Mouse (Mus musculus) R1 (cell line): ENCODE measurements around the gene Cyp26b1.

ENCODE experiments used
- DNase-seq: peaks from one replicate; pipeline ENCODE4 v3.0.0-alpha.2; 2018; ENCODE audit warnings: low read depth, low spot score

Cyp26b1 gene

DNA sequence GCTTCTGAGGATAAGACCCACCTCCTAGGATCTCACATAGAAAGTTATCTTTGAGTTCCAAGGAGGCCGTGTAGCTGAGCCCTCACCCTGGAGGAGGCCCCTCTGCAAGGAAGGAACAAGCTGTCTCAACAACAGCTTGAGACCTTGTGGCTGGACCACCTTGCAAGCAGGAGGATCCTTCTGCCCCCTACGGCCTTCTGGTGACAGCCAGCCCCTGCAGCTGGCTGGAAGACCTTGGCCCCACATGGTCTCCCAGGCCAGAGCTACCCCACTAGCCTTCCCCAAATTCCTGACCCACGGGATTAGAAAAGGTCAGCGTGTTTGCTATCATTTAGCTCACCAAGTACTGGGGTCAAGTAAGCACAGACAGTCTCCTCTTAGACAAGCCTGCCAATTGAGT, 30.8 kb downstream of the Cyp26b1 start:
- no peak for DNase-seq

DNA sequence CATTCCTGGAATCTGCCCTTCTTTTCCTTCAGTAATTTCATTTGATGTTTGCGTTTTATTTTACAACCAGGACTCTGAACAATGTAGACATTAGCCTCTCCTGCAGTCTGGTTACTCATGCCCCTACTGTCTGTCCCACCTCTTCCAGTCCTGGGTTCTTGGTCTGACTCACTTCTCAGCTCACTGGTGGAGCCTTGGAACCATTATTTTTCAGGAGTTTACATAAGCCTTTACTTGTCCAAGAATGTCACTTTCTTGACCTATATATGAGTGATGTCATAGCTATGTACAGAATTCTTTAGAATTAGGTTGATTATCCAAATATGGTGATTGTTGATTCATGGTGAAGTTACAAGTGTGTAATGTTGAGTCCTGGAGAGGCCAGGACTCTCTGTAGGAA, 32.5 kb downstream of the Cyp26b1 start:
- DNase-seq: no peak

GRCm38 (mm10) chr6:84549852-84550437, 43.8 kb downstream of the Cyp26b1 start:
- no peak for DNase-seq

DNA sequence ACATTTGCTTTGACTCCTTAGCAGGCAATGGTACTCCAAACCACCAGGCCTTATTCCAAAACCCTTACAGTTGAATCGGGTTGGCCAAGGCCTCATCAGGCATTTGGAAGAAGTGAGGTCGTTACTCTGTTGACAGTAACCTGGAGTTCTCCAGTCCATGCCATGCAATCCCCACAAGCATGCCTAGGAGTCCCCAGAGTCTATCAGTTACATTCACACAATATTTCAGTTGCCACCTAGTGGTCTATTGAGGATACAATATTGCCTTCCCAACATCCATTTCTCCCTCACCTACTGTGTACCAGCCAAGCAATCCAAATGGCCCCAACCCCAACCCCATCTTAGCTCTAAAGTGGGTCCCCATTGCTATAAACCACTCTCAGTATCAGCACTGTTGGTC, 48.3 kb downstream of the Cyp26b1 start:
- peak; percentile 33 for DNase-seq

DNA sequence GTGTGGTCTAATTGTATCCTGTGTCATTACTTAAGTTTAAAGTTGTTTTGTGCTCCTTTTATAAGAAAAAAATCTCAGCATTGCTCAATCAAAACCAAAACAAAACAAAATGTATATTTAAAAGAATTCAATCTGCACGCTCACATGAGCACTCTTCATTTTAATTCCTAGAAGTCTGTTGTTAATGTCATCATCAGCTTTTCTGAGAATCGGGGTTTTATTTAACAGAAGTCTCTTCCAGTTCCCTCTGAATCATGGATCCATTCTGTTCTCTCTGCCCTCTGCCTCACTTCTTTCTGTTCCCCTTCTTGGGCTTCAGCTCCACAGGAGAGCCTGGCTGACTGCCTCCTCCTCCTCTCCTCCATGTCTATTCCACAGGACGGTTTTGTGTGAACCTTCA, 49.3 kb downstream of the Cyp26b1 start:
- DNase-seq: no peak

GRCm38 (mm10) chr6:84543516-84543915, 50.2 kb downstream of the Cyp26b1 start:
- DNase-seq: peak; percentile 38

- DNase-seq: no peak
Measured at GRCm38 (mm10) chr6:84539924-84540323, 53.8 kb downstream of the Cyp26b1 start.

DNA sequence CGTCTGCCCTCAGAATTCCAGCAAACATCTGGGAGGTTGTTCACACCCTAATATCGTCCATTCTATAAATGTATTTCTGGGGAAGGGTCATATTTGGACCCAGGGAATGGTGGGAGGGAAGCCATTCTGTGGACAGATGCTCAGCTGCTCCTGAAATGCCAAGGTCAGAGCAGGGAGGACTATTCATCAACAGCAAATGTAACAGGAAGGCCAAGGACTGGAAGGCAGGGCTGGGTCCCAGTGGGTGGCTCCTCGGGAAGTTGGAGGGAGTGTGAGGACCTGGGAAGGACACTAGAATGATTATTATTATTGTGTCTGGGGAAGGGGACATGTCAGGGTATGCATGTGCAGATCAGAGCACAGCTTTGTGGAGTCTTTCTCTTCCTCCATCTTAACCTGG, 55.0 kb downstream of the Cyp26b1 start:
- DNase-seq: no peak

- no peak for DNase-seq
Measured at GRCm38 (mm10) chr6:84537611-84538197, 56.0 kb downstream of the Cyp26b1 start.

DNA sequence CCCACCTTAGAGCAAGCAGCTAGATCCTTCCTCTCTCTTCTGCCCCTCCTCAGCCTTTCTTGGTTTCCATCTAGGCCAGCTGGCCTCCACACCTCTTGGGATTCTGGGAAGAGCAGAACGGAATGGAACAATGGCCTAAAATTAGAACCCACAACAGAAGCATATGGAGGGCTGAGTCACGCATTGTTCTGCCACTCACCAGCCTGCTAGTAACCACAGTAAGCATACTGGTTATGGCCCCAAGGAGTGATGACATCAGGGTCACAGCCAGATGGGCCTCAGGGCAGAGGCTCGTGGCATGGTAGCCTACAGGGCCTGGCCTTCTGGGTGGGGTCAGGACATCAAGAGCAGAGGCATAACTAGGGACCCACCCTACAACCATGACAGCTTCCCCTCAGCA, 58.8 kb downstream of the Cyp26b1 start:
- DNase-seq: no peak

- no peak for DNase-seq
Measured at GRCm38 (mm10) chr6:84529912-84530311, 63.8 kb downstream of the Cyp26b1 start.

- DNase-seq: no peak
Measured at GRCm38 (mm10) chr6:84524901-84525601, 68.7 kb downstream of the Cyp26b1 start.
